Mouse (Mus musculus) stomach, embryonic 15.5 days (tissue): ENCODE measurements around the gene Tasp1. TPM values are rescaled to one million over a fixed set of nuclear protein-coding genes. Genes with fewer than 3 reads are reported as not detected.
"Not testable (repeated sequence)": the region's sequence is repeated elsewhere in the genome, so short reads cannot be mapped to it uniquely, and the experiment has no call there.

Experiments
- ATAC-seq: fragments of 200-750 bp; cut with Nextera tagmentation; 2 replicates; pipeline ENCODE4 v1.8.0; 2017; ENCODE audit warnings: low read depth, moderate number of reproducible peaks, moderate TSS enrichment; ENCODE audit not compliant: insufficient read depth, low FRiP score
- H3K27ac ChIP-seq: fragments of 300-500 bp; sonication (generic); 2 replicates; pipeline ENCODE4 v1.5.1; 2015; ENCODE audit warnings: mild to moderate bottlenecking, inconsistent platforms
- H3K27me3 ChIP-seq: fragments of 300-500 bp; sonication (generic); replicated peaks from 2 replicates; pipeline ENCODE4 v1.6.1; 2015; ENCODE audit warnings: inconsistent platforms
- H3K36me3 ChIP-seq: fragments of 300-500 bp; sonication (generic); 2 replicates; pipeline ENCODE4 v1.6.1; 2015; ENCODE audit warnings: inconsistent platforms
- H3K4me1 ChIP-seq: fragments of 300-500 bp; sonication (generic); 2 replicates; pipeline ENCODE4 v1.6.1; 2015; ENCODE audit warnings: inconsistent platforms
- H3K4me2 ChIP-seq: fragments of 300-500 bp; sonication (generic); 2 replicates; pipeline ENCODE4 v1.6.1; 2015; ENCODE audit warnings: mild to moderate bottlenecking, inconsistent platforms
- H3K4me3 ChIP-seq: fragments of 300-500 bp; sonication (generic); replicated peaks from 2 replicates; pipeline ENCODE4 v1.5.1; 2015; ENCODE audit warnings: inconsistent platforms
- H3K9ac ChIP-seq: fragments of 300-500 bp; sonication (generic); 2 replicates; pipeline ENCODE4 v1.6.1; 2015; ENCODE audit warnings: inconsistent platforms
- H3K9me3 ChIP-seq: fragments of 300-500 bp; sonication (generic); 2 replicates; pipeline ENCODE4 v1.6.1; 2016; ENCODE audit warnings: inconsistent platforms
- WGBS: fragments of 180-500 bp; shearing (Covaris S2); methylation state at CpG from one replicate; pipeline ENCODE4 v1.1.7; 2015; 5-methylcytosine and 5-hydroxymethylcytosine counted together
- polyA plus RNA-seq: library from polyadenylated mRNA; unstranded; fragments of >200 nt; fragmentation: Nextera tagmentation; extraction: Ambion mirVana; gene quantifications from 2 replicates; pipeline ENCODE4 v1.2.1, GENCODE M21; 2015

The Tasp1 gene
- polyA plus RNA-seq, 1 experiment from 2014 or later: 21.5 TPM

GRCm38 (mm10) chr2:140042522-140043131 lies 24.0 kb downstream of the Tasp1 start:
- no peaks in the 10 kb centered on the region for H3K4me1 ChIP-seq
- no peaks in the 10 kb centered on the region for H3K9me3 ChIP-seq
- no peak for ATAC-seq
- H3K27ac ChIP-seq: no peak overlapping the region
- no peaks in the 10 kb centered on the region for H3K36me3 ChIP-seq
- no peak overlapping the region for H3K4me3 ChIP-seq
- H3K4me2 ChIP-seq: no peak overlapping the region
- no peak overlapping the region for H3K9ac ChIP-seq
- 85% methylated on average over 2 of the region's 2 CpGs for WGBS
- H3K27me3 ChIP-seq: no peaks in the 10 kb centered on the region

- no peaks in the 10 kb centered on the region for H3K27me3 ChIP-seq
- no peak overlapping the region for H3K4me3 ChIP-seq
- WGBS: 94% methylated on average over 10 of the region's 10 CpGs
- H3K27ac ChIP-seq: no peak overlapping the region
- H3K36me3 ChIP-seq: no peaks in the 10 kb centered on the region
- ATAC-seq: no peak
- H3K9me3 ChIP-seq: no peaks in the 10 kb centered on the region
- H3K4me1 ChIP-seq: no peaks in the 10 kb centered on the region
- H3K9ac ChIP-seq: no peak overlapping the region
- H3K4me2 ChIP-seq: no peak overlapping the region
Measured at GRCm38 (mm10) chr2:140042081-140042480, 24.5 kb downstream of the Tasp1 start.

GRCm38 (mm10) chr2:140037459-140037858 lies 29.1 kb downstream of the Tasp1 start:
- H3K27ac ChIP-seq: no peak overlapping the region
- no peak overlapping the region for H3K4me2 ChIP-seq
- H3K9me3 ChIP-seq: no peaks in the 10 kb centered on the region
- 83% methylated on average over 2 of the region's 2 CpGs for WGBS
- H3K4me3 ChIP-seq: no peak overlapping the region
- ATAC-seq: no peak
- H3K36me3 ChIP-seq: no peaks in the 10 kb centered on the region
- H3K9ac ChIP-seq: no peak overlapping the region
- H3K27me3 ChIP-seq: no peaks in the 10 kb centered on the region
- H3K4me1 ChIP-seq: no peaks in the 10 kb centered on the region

GRCm38 (mm10) chr2:140036854-140037253 lies 29.8 kb downstream of the Tasp1 start:
- H3K9me3 ChIP-seq: no peaks in the 10 kb centered on the region
- no peak overlapping the region for H3K4me2 ChIP-seq
- H3K9ac ChIP-seq: no peak overlapping the region
- H3K27me3 ChIP-seq: no peaks in the 10 kb centered on the region
- no peak overlapping the region for H3K27ac ChIP-seq
- ATAC-seq: no peak
- no peaks in the 10 kb centered on the region for H3K36me3 ChIP-seq
- H3K4me3 ChIP-seq: no peak overlapping the region
- no peaks in the 10 kb centered on the region for H3K4me1 ChIP-seq

GRCm38 (mm10) chr2:140024937-140025336 lies 41.7 kb downstream of the Tasp1 start:
- no peaks in the 10 kb centered on the region for H3K9me3 ChIP-seq
- WGBS: 44% methylated on average over 4 of the region's 4 CpGs
- no peak overlapping the region for H3K27ac ChIP-seq
- no peak overlapping the region for H3K4me2 ChIP-seq
- H3K27me3 ChIP-seq: no peaks in the 10 kb centered on the region
- no peak overlapping the region for H3K4me3 ChIP-seq
- H3K4me1 ChIP-seq: no peaks in the 10 kb centered on the region
- ATAC-seq: no peak
- no peak overlapping the region for H3K9ac ChIP-seq
- peaks cover 3% of the 10 kb centered on the region; the same call in 1 of the 2 replicates for H3K36me3 ChIP-seq

GRCm38 (mm10) chr2:140007406-140007805 lies 59.2 kb downstream of the Tasp1 start:
- no peak overlapping the region for H3K4me3 ChIP-seq
- no peaks in the 10 kb centered on the region for H3K27me3 ChIP-seq
- no peak overlapping the region for H3K9ac ChIP-seq
- no peak overlapping the region for H3K27ac ChIP-seq
- ATAC-seq: no peak
- H3K4me2 ChIP-seq: no peak overlapping the region
- no peaks in the 10 kb centered on the region for H3K9me3 ChIP-seq
- no peaks in the 10 kb centered on the region for H3K4me1 ChIP-seq
- 86% methylated on average over 3 of the region's 3 CpGs for WGBS
- H3K36me3 ChIP-seq: no peaks in the 10 kb centered on the region

GRCm38 (mm10) chr2:139998170-139998569 lies 68.4 kb downstream of the Tasp1 start:
- no peak for ATAC-seq
- Histone ChIP-seq H3K27me3 (no peaks in the 10 kb centered on the region), H3K9me3 (no peaks in the 10 kb centered on the region), H3K4me2 (no peak overlapping the region), H3K27ac (no peak overlapping the region), H3K4me3 (no peak overlapping the region), H3K36me3 (no peaks in the 10 kb centered on the region), H3K9ac (no peak overlapping the region), H3K4me1 (no peaks in the 10 kb centered on the region)
- WGBS: 96% methylated on average over 2 of the region's 2 CpGs

- H3K9me3 ChIP-seq, H3K36me3 ChIP-seq, H3K9ac ChIP-seq, H3K4me1 ChIP-seq, H3K27ac ChIP-seq, ATAC-seq, H3K27me3 ChIP-seq, H3K4me3 ChIP-seq, H3K4me2 ChIP-seq: not testable (repeated sequence)
- WGBS: 93% methylated on average over 1 of the region's 1 CpGs
Measured at GRCm38 (mm10) chr2:139989907-139990306, 76.7 kb downstream of the Tasp1 start.

- Histone ChIP-seq H3K4me3 (no peak overlapping the region), H3K27ac (no peak overlapping the region), H3K4me1 (no peaks in the 10 kb centered on the region), H3K36me3 (no peaks in the 10 kb centered on the region), H3K4me2 (no peak overlapping the region), H3K9ac (no peak overlapping the region), H3K27me3 (no peaks in the 10 kb centered on the region), H3K9me3 (no peaks in the 10 kb centered on the region)
- ATAC-seq: no peak
- 66% methylated on average over 2 of the region's 2 CpGs for WGBS
Measured at GRCm38 (mm10) chr2:139967451-139967850, 99.2 kb downstream of the Tasp1 start.

GRCm38 (mm10) chr2:139966288-139966687 lies 100.3 kb downstream of the Tasp1 start:
- H3K27ac ChIP-seq: no peak overlapping the region
- no peak overlapping the region for H3K4me3 ChIP-seq
- 54% methylated on average over 3 of the region's 3 CpGs for WGBS
- no peak overlapping the region for H3K4me2 ChIP-seq
- ATAC-seq: no peak
- no peaks in the 10 kb centered on the region for H3K4me1 ChIP-seq
- H3K9me3 ChIP-seq: no peaks in the 10 kb centered on the region
- no peak overlapping the region for H3K9ac ChIP-seq
- no peaks in the 10 kb centered on the region for H3K27me3 ChIP-seq
- no peaks in the 10 kb centered on the region for H3K36me3 ChIP-seq

- no peak overlapping the region for H3K4me2 ChIP-seq
- H3K27me3 ChIP-seq: no peaks in the 10 kb centered on the region
- no peak for ATAC-seq
- 29% methylated on average over 1 of the region's 1 CpGs for WGBS
- no peaks in the 10 kb centered on the region for H3K36me3 ChIP-seq
- H3K4me3 ChIP-seq: no peak overlapping the region
- no peaks in the 10 kb centered on the region for H3K9me3 ChIP-seq
- no peak overlapping the region for H3K9ac ChIP-seq
- H3K27ac ChIP-seq: no peak overlapping the region
- H3K4me1 ChIP-seq: no peaks in the 10 kb centered on the region
Measured at GRCm38 (mm10) chr2:139948843-139949242, 117.8 kb downstream of the Tasp1 start.

GRCm38 (mm10) chr2:139937581-139937980 lies 129.0 kb downstream of the Tasp1 start:
- WGBS: 65% methylated on average over 2 of the region's 2 CpGs
- no peaks in the 10 kb centered on the region for H3K4me1 ChIP-seq
- H3K36me3 ChIP-seq: no peaks in the 10 kb centered on the region
- ATAC-seq: no peak
- no peak overlapping the region for H3K4me3 ChIP-seq
- H3K4me2 ChIP-seq: no peak overlapping the region
- H3K27ac ChIP-seq: no peak overlapping the region
- H3K9ac ChIP-seq: no peak overlapping the region
- H3K9me3 ChIP-seq: no peaks in the 10 kb centered on the region
- no peaks in the 10 kb centered on the region for H3K27me3 ChIP-seq

GRCm38 (mm10) chr2:139934577-139934976 lies 132.0 kb downstream of the Tasp1 start:
- Histone ChIP-seq H3K27ac (no peak overlapping the region), H3K4me3 (no peak overlapping the region), H3K4me2 (no peak overlapping the region), H3K4me1 (no peaks in the 10 kb centered on the region), H3K27me3 (no peaks in the 10 kb centered on the region), H3K9ac (no peak overlapping the region), H3K36me3 (no peaks in the 10 kb centered on the region), H3K9me3 (no peaks in the 10 kb centered on the region)
- WGBS: 81% methylated on average over 10 of the region's 10 CpGs
- no peak for ATAC-seq
